Mouse (Mus musculus): ENCODE data around the gene Iqcc. TPM values are rescaled to one million over a fixed set of nuclear protein-coding genes. Genes with fewer than 3 reads are reported as not detected.

Gene Iqcc
- polyA plus RNA-seq, 1 experiment: 11.1 TPM

DNA sequence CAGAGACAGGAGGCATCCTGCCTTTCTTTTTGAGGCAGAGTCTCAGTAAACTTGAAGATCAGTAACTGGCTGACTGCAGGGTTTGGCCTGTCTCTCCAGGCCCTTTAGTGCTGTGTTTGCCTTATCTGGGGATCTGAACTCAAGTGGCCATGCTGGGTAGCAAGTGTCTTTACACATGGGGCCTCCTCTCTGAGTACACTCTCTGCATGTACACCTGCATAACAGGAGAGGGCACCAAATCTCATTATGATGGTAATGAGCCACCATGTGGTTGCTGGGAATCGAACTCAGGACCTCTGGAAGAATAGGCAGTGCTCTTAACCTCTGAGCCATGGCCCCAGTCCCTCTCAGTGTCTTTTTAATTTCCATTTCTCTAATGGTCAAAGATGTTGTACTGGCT, 36.6 kb downstream of the Iqcc start:
- H3K27ac ChIP-seq (ENCODE audit: control insufficient read depth, insufficient read depth, low read depth, low read length, poor library complexity): no peak overlapping the region
- no peak for TF ChIP-seq CTCF (IDR thresholded peaks at IDR 0.05; ENCODE audit: control insufficient read depth, insufficient read depth, low read length)
- no peak for TF ChIP-seq POLR2A (IDR thresholded peaks at IDR 0.05; ENCODE audit: borderline replicate concordance, control insufficient read depth, low read depth, low read length)
- H3K4me1 ChIP-seq (ENCODE audit: control insufficient read depth, insufficient read depth, low read length): peaks cover 2% of the 10 kb centered on the region; the same call in 1 of the 2 replicates
- H3K4me3 ChIP-seq (replicated peaks; ENCODE audit: control insufficient read depth, low read depth, low read length): no peak overlapping the region
- 90% methylated on average over 1 of the region's 1 CpGs for WGBS

DNA sequence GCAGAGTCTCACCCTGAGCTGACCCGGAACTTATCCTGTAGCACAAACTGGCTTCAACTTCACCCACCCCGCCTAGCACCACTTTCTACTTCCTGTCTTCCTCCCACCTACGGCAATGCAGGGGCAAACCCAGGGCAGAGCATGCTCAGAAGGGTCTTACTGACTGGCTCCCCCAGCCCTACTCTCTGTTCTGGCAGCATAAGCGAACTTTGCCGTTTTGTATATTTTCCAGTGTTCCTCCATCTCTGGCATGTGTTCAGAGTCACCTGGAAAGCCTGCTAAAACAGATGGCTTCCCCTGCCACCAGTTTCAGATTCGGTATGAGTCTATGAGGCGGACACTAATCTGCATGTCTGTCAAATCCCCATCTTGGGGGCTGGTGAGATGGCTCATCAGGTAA, 38.6 kb downstream of the Iqcc start:
- H3K4me3 ChIP-seq (replicated peaks; ENCODE audit: control insufficient read depth, low read depth, low read length): no peak overlapping the region
- H3K27ac ChIP-seq (ENCODE audit: control insufficient read depth, insufficient read depth, low read depth, low read length, poor library complexity): no peak overlapping the region
- TF ChIP-seq POLR2A (IDR thresholded peaks at IDR 0.05; ENCODE audit: borderline replicate concordance, control insufficient read depth, low read depth, low read length): no peak
- TF ChIP-seq CTCF (IDR thresholded peaks at IDR 0.05; ENCODE audit: control insufficient read depth, insufficient read depth, low read length): no peak
- WGBS: 46% methylated on average over 7 of the region's 7 CpGs
- H3K4me1 ChIP-seq (ENCODE audit: control insufficient read depth, insufficient read depth, low read length): peaks cover 2% of the 10 kb centered on the region; the same call in 1 of the 2 replicates

DNA sequence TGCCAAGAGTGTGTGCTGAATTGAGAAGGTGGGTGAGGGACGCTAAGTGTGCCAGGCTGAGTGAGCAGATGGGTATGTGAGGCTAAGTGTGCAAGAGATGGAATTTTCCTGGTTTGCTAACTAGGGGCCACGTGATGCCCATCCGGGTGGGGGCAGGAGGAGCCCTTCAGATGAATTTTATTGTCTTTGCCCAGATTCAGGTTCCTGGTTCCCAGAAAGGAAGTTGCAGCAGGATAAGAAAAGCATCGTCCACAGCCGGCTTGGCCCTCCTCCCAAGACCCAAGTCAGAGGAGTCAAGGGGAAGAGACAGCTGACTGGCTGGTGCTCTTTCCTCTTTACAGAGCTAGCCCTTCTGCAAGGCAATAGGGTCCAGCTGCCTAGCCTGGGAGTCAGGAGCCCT, 40.4 kb downstream of the Iqcc start, which contains the start of gene Fam167b:
Gene Fam167b (minus strand): TSS at position 84 of the 400 bp plus-strand sequence.
- TF ChIP-seq CTCF (IDR thresholded peaks at IDR 0.05; ENCODE audit: control insufficient read depth, insufficient read depth, low read length): no peak
- no peak for TF ChIP-seq POLR2A (IDR thresholded peaks at IDR 0.05; ENCODE audit: borderline replicate concordance, control insufficient read depth, low read depth, low read length)
- WGBS: 57% methylated on average over 5 of the region's 5 CpGs
- H3K27ac ChIP-seq (ENCODE audit: control insufficient read depth, insufficient read depth, low read depth, low read length, poor library complexity): 0 out of 2 replicates have a peak within 1 kb of the TSS, but pooled peaks have one; percentile 4
- no peak within 1 kb of the TSS for H3K4me3 ChIP-seq (replicated peaks; ENCODE audit: control insufficient read depth, low read depth, low read length)
- H3K4me1 ChIP-seq (ENCODE audit: control insufficient read depth, insufficient read depth, low read length): peaks cover 4% of the 10 kb centered on the region; the same call in 1 of the 2 replicates

DNA sequence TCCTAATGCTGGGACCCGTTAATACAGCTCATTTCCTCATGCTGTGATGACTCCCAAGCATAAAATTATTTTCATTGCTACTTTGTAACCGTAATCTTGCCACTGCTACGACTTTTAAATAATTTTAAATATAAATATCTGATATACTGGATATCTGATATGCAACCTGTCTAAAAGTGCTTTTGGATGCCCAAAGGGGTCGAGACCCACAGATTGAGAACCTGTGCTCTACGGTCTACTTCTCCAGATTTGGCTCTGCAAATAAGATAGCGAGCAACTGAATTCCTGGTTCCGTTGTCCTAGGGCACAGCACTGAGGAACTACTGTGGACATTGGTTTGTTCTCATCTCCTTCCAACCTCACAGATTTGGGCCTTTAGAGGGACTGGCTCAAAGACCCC, 41.2 kb downstream of the Iqcc start:
- Histone ChIP-seq H3K27ac (ENCODE audit: control insufficient read depth, insufficient read depth, low read depth, low read length, poor library complexity) (0 out of 2 replicates have a peak overlapping the region, but pooled peaks have one; percentile 4), H3K4me1 (ENCODE audit: control insufficient read depth, insufficient read depth, low read length) (peaks cover 4% of the 10 kb centered on the region; the same call in 1 of the 2 replicates), H3K4me3 (replicated peaks; ENCODE audit: control insufficient read depth, low read depth, low read length) (no peak overlapping the region)
- TF ChIP-seq POLR2A (IDR thresholded peaks at IDR 0.05; ENCODE audit: borderline replicate concordance, control insufficient read depth, low read depth, low read length) (no peak), CTCF (IDR thresholded peaks at IDR 0.05; ENCODE audit: control insufficient read depth, insufficient read depth, low read length) (no peak)
- WGBS: 77% methylated on average over 7 of the region's 7 CpGs

DNA sequence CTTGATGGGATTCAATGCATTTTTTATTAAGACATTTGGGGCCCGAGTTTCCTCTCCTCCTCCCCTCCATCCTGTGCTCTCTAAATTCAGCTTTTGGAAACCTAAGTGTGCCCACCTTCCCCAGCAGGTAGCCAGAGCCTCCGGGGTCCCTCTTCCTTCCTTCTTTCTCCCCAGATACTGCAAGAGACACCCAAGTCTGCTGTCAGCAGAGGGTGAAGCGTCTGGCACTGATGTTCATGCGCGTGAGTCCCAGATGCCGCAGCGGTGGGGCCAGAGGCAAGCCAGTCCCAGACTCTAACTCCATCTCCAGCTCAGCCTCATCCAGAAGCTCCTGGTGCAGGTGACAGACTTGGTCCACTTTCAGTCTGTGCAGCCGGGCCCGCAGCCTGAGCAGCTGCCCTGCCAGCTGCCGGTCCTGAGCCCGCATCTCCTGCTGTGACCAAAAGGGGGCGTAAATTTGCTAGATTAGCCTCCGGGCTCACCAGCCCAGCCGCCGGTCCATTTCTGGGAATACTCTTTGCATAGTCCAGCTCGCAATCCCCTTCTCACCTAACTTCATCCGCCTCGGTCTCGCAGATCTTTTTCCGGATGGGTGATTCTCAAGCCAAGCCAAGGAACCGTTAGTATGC, 41.9 kb downstream of the Iqcc start:
- Histone ChIP-seq H3K4me1 (ENCODE audit: control insufficient read depth, insufficient read depth, low read length) (peaks cover 4% of the 10 kb centered on the region; the same call in 1 of the 2 replicates), H3K4me3 (replicated peaks; ENCODE audit: control insufficient read depth, low read depth, low read length) (peak overlapping the region; percentile 43), H3K27ac (ENCODE audit: control insufficient read depth, insufficient read depth, low read depth, low read length, poor library complexity) (peak overlapping the region; percentile 26; the same call in 1 of the 2 replicates)
- 31% methylated on average over 21 of the region's 21 CpGs for WGBS
- TF ChIP-seq CTCF (IDR thresholded peaks at IDR 0.05; ENCODE audit: control insufficient read depth, insufficient read depth, low read length) (peak; percentile 63), POLR2A (IDR thresholded peaks at IDR 0.05; ENCODE audit: borderline replicate concordance, control insufficient read depth, low read depth, low read length) (no peak)

DNA sequence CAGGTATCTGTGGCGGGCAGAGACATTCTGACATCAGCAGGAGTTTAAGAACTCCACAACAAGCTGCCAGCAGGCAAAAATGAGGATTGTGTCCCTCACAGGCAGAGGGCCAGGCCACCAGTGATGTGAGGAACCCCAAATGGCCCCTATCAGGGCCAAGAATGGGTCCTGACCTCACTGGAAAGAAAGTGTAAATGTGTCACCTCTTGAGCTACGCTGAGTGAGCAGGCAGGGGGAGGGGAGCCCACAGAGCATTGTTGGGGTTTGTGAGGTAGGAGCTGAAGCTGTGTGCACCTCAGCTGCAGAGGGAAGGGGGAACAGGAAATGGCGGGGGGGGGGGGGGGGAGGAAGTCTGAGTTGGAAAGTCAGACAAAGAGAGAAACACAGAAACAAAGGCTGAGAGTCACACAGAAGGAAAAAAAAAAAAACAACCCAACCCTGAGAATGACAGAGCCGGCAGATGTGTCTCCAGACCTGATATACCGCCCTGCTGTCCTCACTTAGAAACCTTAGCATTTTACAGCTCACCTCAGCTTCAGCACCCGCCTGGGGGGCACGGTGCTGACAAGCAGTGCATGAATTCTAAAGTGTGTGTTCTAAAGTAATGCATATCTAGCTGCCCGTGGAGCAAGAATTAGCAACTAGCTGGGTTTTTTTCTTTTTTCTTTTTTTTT, 43.6 kb downstream of the Iqcc start:
- Histone ChIP-seq H3K4me1 (ENCODE audit: control insufficient read depth, insufficient read depth, low read length) (peaks cover 4% of the 10 kb centered on the region; the same call in 1 of the 2 replicates), H3K27ac (ENCODE audit: control insufficient read depth, insufficient read depth, low read depth, low read length, poor library complexity) (peak overlapping the region; percentile 59), H3K4me3 (replicated peaks; ENCODE audit: control insufficient read depth, low read depth, low read length) (no peak overlapping the region)
- 6% methylated on average over 8 of the region's 8 CpGs for WGBS
- TF ChIP-seq CTCF (IDR thresholded peaks at IDR 0.05; ENCODE audit: control insufficient read depth, insufficient read depth, low read length) (no peak), POLR2A (IDR thresholded peaks at IDR 0.05; ENCODE audit: borderline replicate concordance, control insufficient read depth, low read depth, low read length) (no peak)

DNA sequence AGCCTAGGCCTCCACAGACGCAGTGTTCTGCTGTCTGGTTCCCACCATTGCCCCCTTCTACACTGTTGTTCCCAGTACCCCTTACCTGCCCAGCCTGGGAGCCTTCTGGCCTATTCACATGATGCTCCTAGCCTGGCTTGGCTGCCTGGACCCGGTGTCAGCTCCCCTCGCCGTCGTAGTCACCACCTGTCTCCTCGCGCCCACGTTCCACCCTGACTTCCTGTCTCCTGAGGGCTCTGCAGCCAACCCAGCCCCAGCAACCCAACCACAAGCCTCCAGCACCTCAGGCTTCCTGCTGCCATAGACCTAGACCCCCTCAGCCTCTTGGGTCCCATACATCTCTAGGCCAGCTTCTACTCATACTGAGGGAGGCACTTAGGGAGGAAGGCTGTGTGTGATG, 45.5 kb downstream of the Iqcc start, which contains the start of gene Lck:
Gene Lck (minus strand): TSS at position 212 of the 400 bp plus-strand sequence.
- TF ChIP-seq CTCF (IDR thresholded peaks at IDR 0.05; ENCODE audit: control insufficient read depth, insufficient read depth, low read length): no peak
- peak; percentile 42; the same call in 1 of the 2 replicates for TF ChIP-seq POLR2A (IDR thresholded peaks at IDR 0.05; ENCODE audit: borderline replicate concordance, control insufficient read depth, low read depth, low read length)
- Histone ChIP-seq H3K4me1 (ENCODE audit: control insufficient read depth, insufficient read depth, low read length) (peaks cover 4% of the 10 kb centered on the region; the same call in 1 of the 2 replicates), H3K4me3 (replicated peaks; ENCODE audit: control insufficient read depth, low read depth, low read length) (peak within 1 kb of the TSS; percentile 12), H3K27ac (ENCODE audit: control insufficient read depth, insufficient read depth, low read depth, low read length, poor library complexity) (peak within 1 kb of the TSS; percentile 44; the same call in 1 of the 2 replicates)
- 16% methylated on average over 8 of the region's 8 CpGs for WGBS

DNA sequence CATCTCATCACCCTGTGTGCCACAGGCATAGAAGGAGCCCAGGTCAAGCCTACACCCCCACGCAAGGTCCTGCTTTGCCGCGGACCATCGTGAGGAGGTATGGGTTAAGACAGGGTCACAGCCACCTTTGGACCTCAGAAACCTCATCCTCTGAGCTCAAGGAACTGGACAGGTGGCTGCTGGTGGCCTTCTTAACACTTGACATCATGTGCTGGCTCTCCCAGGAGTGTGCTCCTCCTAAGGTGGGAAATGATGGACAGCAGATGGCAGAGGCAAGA, 45.9 kb downstream of the Iqcc start:
- Histone ChIP-seq H3K27ac (ENCODE audit: control insufficient read depth, insufficient read depth, low read depth, low read length, poor library complexity) (peak overlapping the region; percentile 44; the same call in 1 of the 2 replicates), H3K4me3 (replicated peaks; ENCODE audit: control insufficient read depth, low read depth, low read length) (peak overlapping the region; percentile 10), H3K4me1 (ENCODE audit: control insufficient read depth, insufficient read depth, low read length) (peaks cover 4% of the 10 kb centered on the region; the same call in 1 of the 2 replicates)
- 93% methylated on average over 4 of the region's 4 CpGs for WGBS
- no peak for TF ChIP-seq CTCF (IDR thresholded peaks at IDR 0.05; ENCODE audit: control insufficient read depth, insufficient read depth, low read length)
- no peak for TF ChIP-seq POLR2A (IDR thresholded peaks at IDR 0.05; ENCODE audit: borderline replicate concordance, control insufficient read depth, low read depth, low read length)
